Mouse (Mus musculus): Measurements from ENCODE around the gene Cox7b. TPM values are rescaled to one million over a fixed set of nuclear protein-coding genes. Genes with fewer than 3 reads are reported as not detected.
"Not testable (repeated sequence)": the region's sequence is repeated elsewhere in the genome, so short reads cannot be mapped to it uniquely, and the experiment has no call there.

Gene Cox7b
- 100 to 1,000 TPM; 319 to 333 TPM for total RNA-seq (2021)

DNA sequence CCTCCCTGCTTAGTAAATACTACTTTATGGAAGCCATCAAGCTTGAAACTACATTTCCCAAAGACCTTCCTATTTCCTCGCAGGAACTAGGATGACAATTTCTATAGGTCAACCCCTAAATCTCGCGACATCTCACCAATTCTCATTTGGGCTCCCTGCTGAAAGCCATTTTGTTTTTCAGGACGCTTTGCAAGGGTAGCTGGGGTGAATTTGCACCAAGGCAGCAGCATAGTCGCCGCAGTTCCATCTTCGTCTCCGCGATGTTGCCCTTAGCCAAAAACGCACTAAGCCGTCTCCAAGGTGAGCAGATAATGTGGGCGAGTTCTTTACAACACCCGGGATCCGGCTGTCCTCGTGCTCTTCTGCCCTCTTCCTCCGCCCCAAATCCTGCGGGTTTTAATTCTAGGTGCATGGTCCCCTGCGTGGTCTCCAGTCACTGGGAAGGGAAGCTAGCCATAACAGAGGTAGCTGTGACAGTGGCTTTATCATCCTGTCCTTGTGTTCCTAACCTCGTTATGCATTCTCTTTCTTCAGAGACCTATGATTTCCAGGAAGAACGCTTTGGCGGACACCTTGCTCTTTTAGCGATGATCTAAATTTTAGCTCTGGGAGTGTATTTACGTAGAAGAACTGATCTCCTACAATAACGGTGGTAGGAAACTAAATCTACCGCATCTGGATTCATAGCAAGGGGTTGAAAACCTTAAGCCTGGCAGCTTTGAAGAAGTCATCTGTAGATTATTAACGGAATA, at the start of gene Cox7b:
Gene Cox7b, plus strand, starts transcription at position 130 of the 752 bp plus-strand sequence.
- peak; percentile 53 to 68 for DNase-seq (ENCODE audit: low spot score in 2 of 2)
- intact Hi-C loops (cut with DNase I): no loop called here

DNA sequence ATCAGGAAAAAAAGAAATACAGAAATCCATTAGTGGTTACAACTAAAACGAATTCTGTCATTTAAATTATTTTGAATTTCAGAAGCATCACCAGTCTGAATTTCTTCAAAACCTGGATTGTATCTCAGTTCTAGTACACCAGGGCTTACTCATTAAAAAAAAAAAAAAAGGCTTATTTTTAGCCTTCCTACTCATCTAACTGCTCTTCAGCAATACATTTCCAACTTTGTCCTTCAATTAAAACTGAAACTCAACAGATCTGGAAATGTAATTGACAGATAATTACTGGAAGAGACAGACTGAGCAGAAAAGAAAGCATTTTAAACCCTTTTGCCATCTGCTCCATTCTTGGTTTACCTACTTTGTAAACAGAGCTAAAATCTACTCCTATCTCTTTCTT, 13.9 kb upstream of the Cox7b start:
- DNase-seq (ENCODE audit: low spot score in 2 of 2): no peak
- intact Hi-C loops (cut with DNase I): no loop called here

DNA sequence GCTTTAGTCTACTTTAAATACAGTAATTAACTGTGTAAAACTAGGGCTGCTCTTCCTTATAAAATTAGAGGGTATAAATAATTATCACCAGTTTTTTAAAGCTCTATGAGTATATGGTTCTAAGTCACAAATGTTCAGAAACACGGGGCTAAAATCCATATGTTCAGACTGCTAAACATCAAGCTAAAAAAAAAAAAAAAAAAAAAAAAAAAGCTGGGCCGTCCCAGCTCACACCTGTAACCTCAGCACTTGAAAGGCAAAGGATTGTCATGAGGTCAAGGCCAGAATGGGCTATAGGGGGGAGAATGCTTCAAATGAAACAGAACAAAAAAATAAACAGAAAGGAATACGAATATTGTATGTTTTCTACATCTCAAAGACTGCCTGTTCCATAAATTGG, 4.7 kb upstream of the Cox7b start:
- DNase-seq (ENCODE audit: low spot score in 2 of 2): no peak
- intact Hi-C loops (cut with DNase I): loop anchor here (5.0 kb wide), 1 partner anchor 78 kb away; no protein-coding TSS in a partner anchor

DNA sequence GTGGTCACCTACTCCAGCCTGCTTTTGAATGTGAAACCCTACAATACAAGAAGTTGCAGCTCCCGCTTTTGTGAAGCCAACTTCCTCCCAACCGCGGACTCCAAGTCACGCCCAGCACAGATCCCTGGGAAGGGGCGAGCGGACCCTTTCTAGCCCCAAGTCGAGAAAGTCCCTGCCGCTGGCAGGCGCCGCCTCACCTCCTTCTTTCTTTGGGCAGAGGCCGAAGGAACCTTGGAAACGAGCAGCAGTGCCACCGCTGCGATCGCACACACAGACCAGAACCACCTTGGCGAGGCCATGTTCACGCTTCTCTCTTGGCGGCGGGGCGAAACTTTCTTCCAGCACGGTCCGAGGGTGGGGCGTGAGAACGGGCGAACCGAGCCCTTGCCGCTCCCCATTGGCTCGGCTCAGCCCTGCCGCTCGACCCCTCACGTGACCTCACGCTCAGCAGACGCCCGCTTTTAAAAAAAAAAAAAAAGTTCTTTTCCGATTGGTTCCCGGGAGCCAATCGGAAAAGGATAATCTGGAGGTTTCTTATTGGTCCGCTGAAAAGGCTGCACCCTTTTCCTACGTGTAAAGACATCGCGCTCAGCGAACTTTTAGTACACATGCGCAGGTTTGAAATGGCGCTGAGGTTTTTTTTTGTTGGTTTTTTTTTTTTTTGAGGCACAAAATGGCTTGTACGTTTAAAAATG, 3.9 kb upstream of the Cox7b start, which contains the start of gene Magt1:
Gene Magt1, minus strand, starts transcription at position 442 of the 695 bp plus-strand sequence.
- DNase-seq (ENCODE audit: low spot score in 2 of 2): peak; percentile 80 to 82
- intact Hi-C loops (cut with DNase I): loop anchor here (5.0 kb wide), 1 partner anchor 79 kb away; no protein-coding TSS in a partner anchor

DNA sequence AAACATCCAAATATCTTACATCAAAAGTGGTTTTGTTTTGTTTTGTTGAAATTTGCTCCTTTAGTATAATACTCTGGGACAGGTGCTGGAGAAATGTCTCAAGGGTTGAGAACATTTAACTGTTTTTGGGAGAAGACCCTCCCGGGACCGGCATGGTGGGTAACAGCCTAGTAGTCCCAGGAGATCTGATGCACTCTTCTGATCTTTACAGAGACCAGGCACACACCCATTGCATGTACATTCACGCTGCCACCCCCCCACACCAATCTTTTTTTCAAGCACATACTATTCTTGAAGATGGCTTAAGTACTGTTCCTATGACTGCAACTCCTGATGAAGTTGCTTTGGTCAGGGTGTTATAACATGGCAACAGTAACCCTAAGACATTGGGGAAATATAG, 2.9 kb upstream of the Cox7b start:
- intact Hi-C loops (cut with DNase I): loop anchor here (5.0 kb wide), 1 partner anchor 80 kb away; no protein-coding TSS in a partner anchor
- no peak for DNase-seq (ENCODE audit: low spot score in 2 of 2)

DNA sequence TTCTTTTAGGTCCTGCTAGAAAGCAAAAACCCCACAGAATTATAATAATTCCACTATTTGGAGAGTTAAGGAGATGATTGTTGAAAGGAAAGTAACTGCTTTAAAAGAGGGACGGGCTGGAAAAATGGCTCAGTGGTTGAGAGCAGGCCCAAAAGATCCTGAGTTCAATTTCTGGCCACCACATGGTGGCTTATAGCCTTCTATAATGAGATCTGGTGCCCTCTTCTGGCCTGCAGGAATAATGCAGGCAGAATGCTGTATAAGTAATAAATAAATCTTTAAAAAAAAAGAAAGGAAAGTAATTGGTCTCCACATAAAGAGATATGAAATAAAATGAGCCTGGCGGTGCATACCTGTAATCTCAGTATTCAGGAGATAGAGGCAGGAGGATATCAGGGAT, 2.3 kb upstream of the Cox7b start:
- peak in 1 of 2 experiments; percentile 22 for DNase-seq (ENCODE audit: low spot score in 2 of 2)
- intact Hi-C loops (cut with DNase I): loop anchor here (5.0 kb wide), 1 partner anchor 81 kb away; no protein-coding TSS in a partner anchor

DNA sequence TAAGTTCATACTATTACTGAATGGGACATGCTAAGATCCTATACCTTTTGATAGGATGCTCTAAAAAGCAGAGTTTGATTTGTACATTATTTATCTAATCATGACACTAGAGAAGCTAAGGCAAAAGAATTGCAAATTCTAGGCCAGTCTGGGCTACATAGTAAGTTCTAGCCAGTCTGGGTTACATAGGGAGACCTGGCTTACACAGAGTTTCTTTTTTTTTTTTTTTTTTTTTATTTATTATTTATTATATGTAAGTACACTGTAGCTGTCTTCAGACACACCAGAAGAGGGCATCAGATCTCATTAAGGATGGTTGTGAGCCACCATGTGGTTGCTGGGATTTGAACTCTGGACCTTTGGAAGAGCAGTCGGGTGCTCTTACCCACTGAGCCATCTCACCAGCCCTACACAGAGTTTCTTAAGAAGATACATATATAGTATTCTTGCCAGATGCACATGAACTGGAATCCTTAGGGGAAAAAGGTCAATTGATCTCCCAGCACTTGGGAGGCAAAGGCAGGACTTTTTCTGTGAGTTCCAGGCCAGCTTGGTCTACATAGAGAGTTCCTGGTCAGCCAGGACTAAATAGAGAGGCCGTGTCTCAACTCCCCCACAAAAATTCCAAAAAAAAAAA, 641 bp upstream of the Cox7b start:
- not testable (repeated sequence) for DNase-seq (ENCODE audit: low spot score in 2 of 2)
- intact Hi-C loops (cut with DNase I): loop anchor here (5.0 kb wide), 1 partner anchor 83 kb away; no protein-coding TSS in a partner anchor

DNA sequence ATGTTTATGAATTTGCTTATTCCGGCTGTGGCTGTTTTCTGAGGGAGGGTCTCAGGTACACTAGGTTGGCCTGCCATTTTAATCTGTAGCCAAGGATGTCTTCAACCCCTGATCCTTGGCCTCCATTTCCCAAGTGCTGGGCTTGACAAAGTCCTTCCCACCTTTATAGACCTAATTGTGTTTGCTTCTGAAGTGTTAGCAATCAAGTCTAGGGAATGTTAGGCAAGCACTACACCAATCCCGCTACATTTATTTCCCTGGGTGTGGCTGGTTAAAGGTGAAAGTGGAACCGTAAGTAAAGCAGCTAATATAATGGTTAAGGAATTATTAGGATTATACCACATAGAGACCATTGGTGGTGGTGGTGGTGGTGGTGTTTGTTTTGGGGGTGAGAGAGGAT, 1.6 kb downstream of the Cox7b start:
- no peak for DNase-seq (ENCODE audit: low spot score in 2 of 2)
- intact Hi-C loops (cut with DNase I): no loop called here

DNA sequence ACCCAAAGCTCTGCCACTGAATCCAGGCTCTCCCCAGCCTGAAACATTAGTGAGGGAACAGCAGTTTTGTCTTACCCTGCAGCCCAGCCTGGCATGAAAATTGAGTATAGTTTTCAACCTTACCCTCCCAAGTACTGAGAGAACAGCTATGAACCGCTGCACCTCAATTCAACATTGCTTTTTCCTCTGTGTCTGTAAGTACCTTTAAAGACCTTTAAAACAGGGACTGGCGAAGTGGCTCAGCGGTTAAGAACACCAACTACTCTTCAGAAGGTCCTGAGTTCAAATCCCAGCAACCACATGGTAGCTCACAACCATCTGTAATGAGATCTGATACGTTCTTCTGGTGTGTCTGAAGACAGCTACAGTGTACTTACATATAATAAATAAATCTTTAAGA, 2.0 kb downstream of the Cox7b start:
- intact Hi-C loops (cut with DNase I): no loop called here
- no peak for DNase-seq (ENCODE audit: low spot score in 2 of 2)

DNA sequence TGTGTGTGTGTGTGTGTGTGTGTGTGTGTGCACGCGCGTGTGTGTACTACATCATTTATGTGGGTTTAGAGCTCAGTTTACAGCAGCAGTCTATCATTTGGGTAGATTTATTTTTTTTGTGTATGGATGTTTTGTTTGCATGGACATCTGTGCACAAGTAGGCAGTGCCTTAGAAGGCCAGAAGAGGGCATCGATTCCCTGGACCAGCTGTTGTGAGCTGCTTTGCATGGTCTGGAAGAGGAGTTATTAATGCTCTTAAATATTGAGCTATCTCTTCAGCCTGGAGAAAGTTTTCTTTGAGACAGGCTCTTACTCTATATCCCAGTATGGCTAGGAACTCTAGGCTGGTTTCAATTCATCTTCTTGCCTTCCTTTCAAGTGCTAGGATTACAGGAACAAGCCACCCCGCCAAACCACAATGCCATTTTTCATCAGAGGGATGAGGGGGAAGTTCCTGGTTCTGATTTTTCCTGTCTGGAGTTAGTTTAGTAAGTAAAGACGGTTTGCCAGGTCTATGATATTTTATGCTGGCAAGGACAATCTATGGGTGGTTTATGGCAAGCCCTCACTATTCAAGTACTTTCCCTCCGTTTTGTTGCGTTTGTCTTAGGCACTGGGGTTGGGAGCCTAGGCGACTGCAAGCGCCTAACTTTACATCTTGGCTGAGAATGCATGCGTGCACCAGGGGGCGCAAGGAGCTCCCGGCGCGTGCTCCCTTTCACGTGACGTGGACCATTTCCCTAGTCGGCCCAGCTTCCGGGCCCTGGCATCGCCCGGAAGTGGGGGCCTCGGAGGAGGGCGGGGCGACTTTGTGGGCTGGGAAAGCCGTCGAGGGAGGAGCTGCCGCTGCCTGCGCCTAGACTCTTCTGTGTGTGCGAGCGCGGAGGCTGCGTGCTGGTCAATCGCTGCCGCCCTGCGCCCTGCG, 11.2 kb downstream of the Cox7b start, which contains the start of gene Atp7a:
Gene Atp7a, plus strand, starts transcription at position 859 of the 925 bp plus-strand sequence.
- DNase-seq (ENCODE audit: low spot score in 2 of 2): peak; percentile 80 to 86
- intact Hi-C loops (cut with DNase I): loop anchor here (1.0 to 2.0 kb wide), 2 partner anchors 80 to 145 kb away; no protein-coding TSS in a partner anchor

DNA sequence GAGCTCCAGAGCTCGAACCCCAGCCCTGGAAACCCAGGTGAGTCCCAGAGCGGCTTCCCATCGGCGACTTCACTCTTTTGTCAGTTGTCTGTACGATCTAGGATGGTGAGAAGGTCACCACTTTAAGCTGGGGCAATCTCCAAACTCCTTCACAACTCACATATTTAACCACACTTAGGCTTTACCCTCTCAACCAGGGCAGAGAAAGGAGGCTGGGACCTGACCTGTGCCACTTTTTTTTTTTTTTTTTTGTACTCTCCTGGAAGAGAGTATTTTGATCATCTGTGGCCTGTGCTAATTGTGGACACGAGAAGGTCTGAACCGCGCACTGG, 11.8 kb downstream of the Cox7b start:
- intact Hi-C loops (cut with DNase I): loop anchor here (1.0 to 2.0 kb wide), 2 partner anchors 79 to 144 kb away; no protein-coding TSS in a partner anchor
- DNase-seq (ENCODE audit: low spot score in 2 of 2): no peak

DNA sequence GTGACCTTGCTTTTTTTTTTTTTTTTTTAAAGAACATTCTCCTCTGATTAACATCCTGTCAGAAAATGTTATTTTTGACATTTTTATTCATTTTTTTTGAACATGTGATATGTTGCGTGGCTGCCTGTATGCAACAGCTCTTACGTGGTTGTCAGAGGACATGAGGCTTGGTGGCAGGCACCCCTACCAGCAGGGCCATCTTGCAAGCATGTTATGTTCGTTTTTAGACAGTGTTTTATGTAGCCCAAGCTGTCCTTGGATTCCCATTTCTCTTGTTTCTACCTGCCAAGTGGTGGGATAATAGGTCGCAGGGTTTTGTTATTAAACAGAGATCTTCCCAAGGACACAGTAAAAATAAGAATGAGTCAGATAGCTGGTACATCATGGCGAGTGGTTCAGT, 14.7 kb downstream of the Cox7b start:
- no peak for DNase-seq (ENCODE audit: low spot score in 2 of 2)
- intact Hi-C loops (cut with DNase I): no loop called here

DNA sequence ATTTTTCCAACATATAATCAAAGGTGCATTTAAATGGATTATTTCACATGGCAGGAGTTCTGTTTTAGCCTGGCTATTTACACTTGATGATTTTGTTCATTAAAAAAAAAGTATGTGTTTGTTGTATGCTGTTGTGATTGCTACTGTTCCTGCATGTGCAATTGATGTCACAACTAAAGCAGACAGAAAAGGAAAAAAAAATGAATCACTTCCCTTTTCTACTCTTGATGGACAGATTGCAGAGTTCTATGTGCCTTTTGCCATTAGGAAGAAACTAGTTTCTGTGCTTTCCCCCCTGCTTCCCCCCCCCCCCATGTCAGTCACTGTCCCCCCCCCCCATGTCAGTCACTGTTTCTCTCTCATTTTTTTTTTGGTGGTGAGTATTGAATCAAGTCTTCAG, 15.6 kb downstream of the Cox7b start:
- intact Hi-C loops (cut with DNase I): no loop called here
- no peak for DNase-seq (ENCODE audit: low spot score in 2 of 2)

DNA sequence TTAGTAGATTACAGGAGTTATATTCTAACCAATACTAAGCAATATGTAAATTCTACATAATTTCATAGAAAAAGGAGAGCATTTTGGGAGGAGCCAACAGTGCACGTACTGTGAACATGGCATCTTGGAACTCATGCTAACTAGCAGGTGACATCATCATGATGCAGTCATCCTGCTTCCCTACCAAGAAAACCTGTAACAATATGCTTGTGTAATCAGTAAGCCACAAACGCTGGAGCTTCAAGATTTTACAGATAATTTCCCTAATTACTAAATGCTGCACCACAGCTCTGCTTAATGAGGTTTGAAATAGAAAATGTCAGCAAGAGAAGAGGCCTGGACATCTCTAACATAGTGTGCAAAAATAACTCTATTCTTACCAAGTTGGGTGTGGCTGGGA, 20.2 kb downstream of the Cox7b start:
- no peak for DNase-seq (ENCODE audit: low spot score in 2 of 2)
- intact Hi-C loops (cut with DNase I): no loop called here

DNA sequence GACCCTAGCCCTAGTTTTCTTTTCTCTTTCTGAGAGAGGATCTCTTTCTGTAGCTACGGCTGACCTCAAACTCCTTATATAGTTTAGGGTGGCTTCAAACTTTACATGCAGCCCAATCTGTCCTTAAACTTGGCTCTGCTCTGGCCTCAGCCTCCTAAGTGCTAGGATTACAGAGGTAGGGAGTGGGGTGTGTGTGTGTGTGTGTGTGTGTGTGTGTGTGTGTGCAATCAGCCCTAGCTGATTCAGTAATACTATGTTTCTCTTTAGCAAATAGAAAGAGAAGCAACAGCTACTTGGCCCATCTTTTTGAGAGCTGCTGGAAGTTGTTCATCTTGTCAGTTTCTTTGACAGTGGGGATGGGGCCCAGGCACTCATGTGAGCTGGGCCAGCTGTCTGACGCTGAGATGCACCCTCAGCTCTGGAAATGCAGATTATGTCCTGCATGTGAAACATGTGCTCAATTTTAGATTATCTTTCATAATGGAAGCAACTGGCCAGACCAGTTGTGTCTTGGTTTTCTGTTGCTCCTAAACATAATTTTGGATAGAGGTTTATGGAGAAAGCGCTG, 21.8 kb downstream of the Cox7b start:
- no peak for DNase-seq (ENCODE audit: low spot score in 2 of 2)
- intact Hi-C loops (cut with DNase I): no loop called here

DNA sequence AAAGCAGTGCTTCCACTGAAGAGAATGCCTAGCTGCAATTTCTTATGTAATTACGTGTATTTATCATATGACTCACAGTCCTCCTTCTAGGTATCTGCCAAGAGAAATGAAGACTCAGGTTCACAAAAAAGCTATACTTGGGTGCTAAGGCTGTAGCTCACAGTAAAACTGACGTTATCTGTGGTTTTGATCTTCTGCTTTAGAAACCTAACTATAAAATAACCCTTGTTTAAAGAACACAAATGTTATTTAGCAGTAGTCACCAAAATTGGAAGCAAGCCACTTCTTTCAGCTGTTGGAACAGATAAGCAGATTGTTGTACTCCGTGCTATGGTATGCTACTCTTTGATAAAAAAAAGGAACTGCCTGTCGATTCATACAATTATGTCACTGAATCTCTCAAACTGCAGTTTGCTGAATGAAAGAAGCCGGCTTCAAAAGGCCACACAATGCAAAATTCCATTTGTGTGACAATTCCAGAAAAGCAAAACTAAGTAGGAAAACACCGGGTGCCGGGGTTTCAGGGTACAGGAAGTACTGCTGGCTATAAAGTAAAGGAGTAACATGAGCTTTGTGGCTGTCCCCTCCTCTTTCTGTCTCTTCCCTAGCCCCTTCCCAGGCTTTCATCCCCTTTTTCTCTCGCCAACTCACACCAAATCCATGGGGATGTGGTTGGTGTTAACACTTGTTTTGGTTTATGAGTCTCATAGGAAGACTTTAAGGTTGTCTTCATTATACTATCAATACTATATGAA, 28.5 kb downstream of the Cox7b start:
- DNase-seq (ENCODE audit: low spot score in 2 of 2): no peak

DNA sequence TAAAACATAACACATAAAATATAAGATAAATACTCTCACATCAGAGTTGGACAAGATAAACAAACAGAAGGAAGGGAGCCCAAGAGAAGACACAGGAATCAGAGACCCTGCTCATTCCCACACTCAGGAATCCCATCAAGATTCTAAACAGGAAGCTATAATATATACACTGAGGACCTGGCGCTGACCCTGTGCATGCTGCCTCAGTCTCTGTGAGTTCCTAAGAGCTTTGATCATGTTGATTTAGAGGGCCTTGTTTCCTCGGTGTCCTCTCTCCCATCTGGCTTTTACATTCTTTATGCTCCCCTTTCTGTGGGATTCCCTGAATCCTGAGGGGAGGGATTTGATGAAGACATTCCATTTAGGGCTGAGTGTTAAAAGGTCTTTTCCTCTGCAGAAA, 30.0 kb downstream of the Cox7b start:
- DNase-seq (ENCODE audit: low spot score in 2 of 2): no peak
- intact Hi-C loops (cut with DNase I): no loop called here

More for the DNA sequence above, 28.5 kb downstream of the Cox7b start:
- intact Hi-C loops (cut with DNase I): no loop called here

DNA sequence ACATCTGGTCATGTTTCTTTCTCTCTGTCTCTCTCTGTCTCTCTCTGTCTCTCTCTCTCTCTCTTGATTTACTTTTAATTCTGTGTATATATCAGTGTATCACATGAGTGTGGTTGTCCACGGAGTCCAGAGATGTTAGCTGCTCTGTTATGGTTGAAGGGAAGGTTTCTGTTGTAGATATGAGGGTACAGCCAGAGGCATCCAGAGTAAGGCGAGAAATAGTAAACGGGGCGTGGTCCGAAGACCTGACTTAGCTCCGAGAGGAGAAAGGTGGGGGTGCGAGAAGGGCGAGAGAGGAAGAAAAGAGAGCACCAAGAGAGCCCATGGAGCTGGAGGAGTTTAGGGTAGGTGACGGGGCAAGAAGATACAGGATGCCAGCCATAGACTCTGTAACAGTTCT, 30.4 kb downstream of the Cox7b start:
- intact Hi-C loops (cut with DNase I): no loop called here
- no peak for DNase-seq (ENCODE audit: low spot score in 2 of 2)

Data from left cerebral cortex, postnatal 36 days (tissue).